Mouse (Mus musculus) MEL (cell line): ENCODE results near the gene Gm11541. TPM values are rescaled to one million over a fixed set of nuclear protein-coding genes. Genes with fewer than 3 reads are reported as not detected.
A peak's percentile ranks its signal among the peaks of the same experiment; 100 is the strongest.

Experiments used
- DNase-seq: peaks from one replicate; pipeline ENCODE4 v3.0.0; 2011; ENCODE audit warnings: low read depth, low spot score
- H3K27ac ChIP-seq: 2 replicates; pipeline ENCODE4 v1.5.1; 2012; ENCODE audit warnings: low read depth, mild to moderate bottlenecking, control low read depth, low read length, moderate library complexity; ENCODE audit not compliant: control insufficient read depth
- H3K27me3 ChIP-seq, 2 experiments: fragments of 150-350 bp in 1 of 2; sonication (generic) in 1 of 2; 2 replicates each; pipeline ENCODE4 v1.6.1; 2012; ENCODE audit warnings: low read length in 2 of 2, mild to moderate bottlenecking in 2 of 2, improper control_type of control experiment in 1 of 2, moderate library complexity in 1 of 2; ENCODE audit not compliant: insufficient read depth in 2 of 2, control insufficient read depth in 1 of 2
- H3K36me3 ChIP-seq, 2 experiments: 2 replicates each; pipeline ENCODE4 v1.6.1; 2012 to 2014; ENCODE audit warnings: low read length in 2 of 2, improper control_type of control experiment in 1 of 2, inconsistent platforms in 1 of 2, mild to moderate bottlenecking in 1 of 2; ENCODE audit not compliant: insufficient read depth in 2 of 2, control insufficient read depth in 1 of 2
- H3K4me1 ChIP-seq, 2 experiments: fragments of 150-350 bp in 1 of 2; sonication (generic) in 1 of 2; 2 replicates each; pipeline ENCODE4 v1.6.1; 2012; ENCODE audit warnings: low read length in 2 of 2, improper control_type of control experiment in 1 of 2, mild to moderate bottlenecking in 1 of 2; ENCODE audit not compliant: insufficient read depth in 2 of 2, control insufficient read depth in 1 of 2
- H3K4me3 ChIP-seq, 2 experiments: fragments of 150-350 bp in 1 of 2; sonication (generic) in 1 of 2; 2 replicates each; pipeline ENCODE4 v1.5.1; 2012; ENCODE audit warnings: low read depth in 2 of 2, low read length in 2 of 2, mild to moderate bottlenecking in 2 of 2, moderate library complexity in 2 of 2, control low read depth in 1 of 2, improper control_type of control experiment in 1 of 2; ENCODE audit not compliant: control insufficient read depth in 1 of 2, insufficient read depth in 1 of 2
- H3K79me2 ChIP-seq: 2 replicates; pipeline ENCODE4 v1.6.1; 2012; ENCODE audit warnings: mild to moderate bottlenecking, low read length, moderate library complexity; ENCODE audit not compliant: control insufficient read depth, poor library complexity, insufficient read depth
- H3K9ac ChIP-seq: 2 replicates; pipeline ENCODE4 v1.6.1; 2012; ENCODE audit warnings: low read depth, mild to moderate bottlenecking, control low read depth, low read length, moderate library complexity; ENCODE audit not compliant: control insufficient read depth, poor library complexity, severe bottlenecking
- H3K9me3 ChIP-seq: fragments of 150-350 bp; sonication (generic); replicated peaks from 2 replicates; pipeline ENCODE4 v1.6.1; 2012; ENCODE audit warnings: mild to moderate bottlenecking, low read length, improper control_type of control experiment, moderate library complexity; ENCODE audit not compliant: insufficient read depth
- BHLHE40 ChIP-seq: IDR thresholded peaks from 2 replicates; pipeline ENCODE4 v1.6.1; 2012; ENCODE audit warnings: low read depth, mild to moderate bottlenecking, inconsistent platforms, low read length, improper control_type of control experiment, borderline replicate concordance
- CHD1 ChIP-seq: IDR thresholded peaks from 2 replicates; pipeline ENCODE4 v1.6.1; 2012; ENCODE audit warnings: low read depth, mild to moderate bottlenecking, inconsistent platforms, low read length, improper control_type of control experiment
- ETS1 ChIP-seq: IDR thresholded peaks from 2 replicates; pipeline ENCODE4 v1.6.1; 2012; ENCODE audit warnings: low read depth, mild to moderate bottlenecking, inconsistent platforms, low read length, improper control_type of control experiment, moderate library complexity
- GATA1 ChIP-seq: IDR thresholded peaks from 2 replicates; pipeline ENCODE4 v1.6.1; 2011; ENCODE audit warnings: low read depth, low read length, improper control_type of control experiment
- JUND ChIP-seq: IDR thresholded peaks from 2 replicates; pipeline ENCODE4 v1.6.1; 2011; ENCODE audit warnings: low read depth, mild to moderate bottlenecking, improper control_type of control experiment, low read length
- MAFK ChIP-seq: IDR thresholded peaks from 2 replicates; pipeline ENCODE4 v1.6.1; 2011; ENCODE audit warnings: low read depth, mild to moderate bottlenecking, low read length, improper control_type of control experiment, borderline replicate concordance
- MAZ ChIP-seq: IDR thresholded peaks from 2 replicates; pipeline ENCODE4 v1.6.1; 2012; ENCODE audit warnings: low read depth, mild to moderate bottlenecking, inconsistent platforms, low read length, improper control_type of control experiment
- MXI1 ChIP-seq: IDR thresholded peaks from 2 replicates; pipeline ENCODE4 v1.6.1; 2011; ENCODE audit warnings: mild to moderate bottlenecking, low read depth, low read length, improper control_type of control experiment
- MYC ChIP-seq: IDR thresholded peaks from 2 replicates; pipeline ENCODE4 v1.6.1; 2011; ENCODE audit warnings: low read depth, mild to moderate bottlenecking, low read length, improper control_type of control experiment, moderate library complexity
- POLR2A ChIP-seq, 2 experiments: IDR thresholded peaks; 2 replicates each; pipeline ENCODE4 v1.6.1; 2011 to 2012; ENCODE audit warnings: low read length in 2 of 2, mild to moderate bottlenecking in 2 of 2, control low read depth in 1 of 2, improper control_type of control experiment in 1 of 2, low read depth in 1 of 2, moderate library complexity in 1 of 2; ENCODE audit not compliant: control insufficient read depth in 1 of 2, insufficient read depth in 1 of 2, poor library complexity in 1 of 2
- POLR2AphosphoS5 ChIP-seq: IDR thresholded peaks from 2 replicates; pipeline ENCODE4 v1.6.1; 2012; ENCODE audit warnings: low read depth, borderline replicate concordance, mild to moderate bottlenecking, inconsistent platforms, low read length, moderate library complexity, mixed read lengths
- TBP ChIP-seq: IDR thresholded peaks from 2 replicates; pipeline ENCODE4 v1.8.0; 2011; ENCODE audit warnings: low read depth, low read length, improper control_type of control experiment
- TCF12 ChIP-seq: IDR thresholded peaks from 2 replicates; pipeline ENCODE4 v1.6.1; 2014; ENCODE audit warnings: low read depth, mild to moderate bottlenecking, inconsistent platforms, low read length, improper control_type of control experiment, moderate library complexity
- USF1 ChIP-seq: IDR thresholded peaks from 2 replicates; pipeline ENCODE4 v1.6.1; 2014; ENCODE audit warnings: low read depth, mild to moderate bottlenecking, inconsistent platforms, low read length, improper control_type of control experiment, moderate library complexity
- ZC3H11A ChIP-seq: IDR thresholded peaks from 2 replicates; pipeline ENCODE4 v1.6.1; 2012; ENCODE audit warnings: low read depth, mild to moderate bottlenecking, inconsistent platforms, low read length, improper control_type of control experiment
- ZNF384 ChIP-seq: IDR thresholded peaks from 2 replicates; pipeline ENCODE4 v1.6.1; 2012; ENCODE audit warnings: low read depth, mild to moderate bottlenecking, inconsistent platforms, low read length, improper control_type of control experiment
- polyA plus RNA-seq, 2 experiments: library from polyadenylated mRNA; stranded (reverse) in 1 of 2; unstranded in 1 of 2; fragments of >175 nt in 1 of 2; fragments of >200 nt in 1 of 2; gene quantifications; 2 replicates each; pipeline versions ENCODE4 v1.2.1 to v1.2.4; 2012; ENCODE audit warnings: low replicate concordance in 2 of 2, low read depth in 1 of 2; ENCODE audit not compliant: insufficient read length in 2 of 2, insufficient read depth in 1 of 2, missing spikeins in 1 of 2
- total RNA-seq: library from RNA; depleted of rRNA; stranded (reverse); fragments of 300-350 nt; gene quantifications from 2 replicates; pipeline ENCODE4 v1.2.3, GENCODE M21; 2012; rRNA removed

Gm11541 gene
- total RNA-seq: not detected in 2 replicates
- polyA plus RNA-seq: not detected

- no peak for TF ChIP-seq POLR2AphosphoS5
- no peak for TF ChIP-seq ZNF384
- TF ChIP-seq MXI1: no peak
- no peak for TF ChIP-seq JUND
- TF ChIP-seq MAZ: no peak
- TF ChIP-seq, all 39 proteins: peak for 0
- Histone ChIP-seq H3K79me2 (no peaks in the 10 kb centered on the region), H3K4me1 (no peaks in the 10 kb centered on the region), H3K9me3 (no peaks in the 10 kb centered on the region), H3K36me3 (no peaks in the 10 kb centered on the region), H3K9ac (no peak within 1 kb of the TSS), H3K27ac (no peak within 1 kb of the TSS), H3K4me3 (no peak within 1 kb of the TSS), H3K27me3 (peaks cover 22 to 25% of the 10 kb centered on the region in 2 experiments)
- DNase-seq: no peak
Measured at GRCm38 (mm10) chr11:94704472-94704871, at the start of gene Gm11541. Gene Gm11541, minus strand, starts transcription at chr11:94704499.

- Histone ChIP-seq H3K36me3 (no peaks in the 10 kb centered on the region; a peak in 1 of 4 replicates), H3K4me1 (peaks cover 0 to 12% of the 10 kb centered on the region in 2 experiments; a peak in 3 of 4 replicates), H3K9me3 (no peaks in the 10 kb centered on the region), H3K9ac (no peak overlapping the region), H3K4me3 (no peak overlapping the region), H3K27ac (no peak overlapping the region), H3K27me3 (peaks cover 21 to 52% of the 10 kb centered on the region in 2 experiments), H3K79me2 (no peaks in the 10 kb centered on the region)
- peak; percentile 38 for DNase-seq
- TF ChIP-seq ZC3H11A (no peak), MYC (no peak), MAFK (peak; percentile 82), POLR2A (IDR thresholded peaks at IDR 0.05; ENCODE audit: control insufficient read depth in 1 of 2, insufficient read depth in 1 of 2, low read depth in 1 of 2, low read length in 2 of 2, poor library complexity in 1 of 2) (no peak), ETS1 (peak; percentile 70), TCF12 (0 out of 2 replicates have a peak, but pooled peaks have one; percentile 34), CHD1 (no peak)
Measured at GRCm38 (mm10) chr11:94752946-94753713, 48.8 kb upstream of the Gm11541 start.

GRCm38 (mm10) chr11:94741732-94742272 is 37.5 kb upstream of the Gm11541 start, which contains the start of gene Cdc34b:
Gene Cdc34b, plus strand, starts transcription at chr11:94741782.
- H3K36me3 ChIP-seq: no peaks in the 10 kb centered on the region
- no peaks in the 10 kb centered on the region for H3K4me1 ChIP-seq
- no peak within 1 kb of the TSS for H3K27ac ChIP-seq
- H3K27me3 ChIP-seq: peaks cover 39 to 41% of the 10 kb centered on the region in 2 experiments
- H3K9ac ChIP-seq: no peak within 1 kb of the TSS
- DNase-seq: no peak
- H3K4me3 ChIP-seq: no peak within 1 kb of the TSS
- H3K9me3 ChIP-seq: no peaks in the 10 kb centered on the region
- TF ChIP-seq USF1: no peak
- no peak for TF ChIP-seq TBP
- TF ChIP-seq MAFK: no peak
- no peak for TF ChIP-seq BHLHE40
- no peak for TF ChIP-seq GATA1
- TF ChIP-seq TCF12: no peak
- H3K79me2 ChIP-seq: no peaks in the 10 kb centered on the region
